Mouse (Mus musculus) heart, postnatal 0 days (tissue): ENCODE measurements around the gene Chrm1. TPM values are rescaled to one million over a fixed set of nuclear protein-coding genes. Genes with fewer than 3 reads are reported as not detected.

Source experiments
- ATAC-seq: fragments of 200-750 bp; cut with Nextera tagmentation; 2 replicates; pipeline ENCODE4 v1.8.0; 2017; ENCODE audit warnings: low read depth, moderate number of reproducible peaks, moderate library complexity; ENCODE audit not compliant: insufficient read depth
- DNase-seq: peaks from one replicate; pipeline ENCODE4 v3.0.0-alpha.2; 2016; ENCODE audit warnings: low spot score
- H3K27ac ChIP-seq: fragments of 300-500 bp; sonication (generic); 2 replicates; pipeline ENCODE4 v1.5.1; 2014; ENCODE audit warnings: low read depth, mild to moderate bottlenecking
- H3K27me3 ChIP-seq: fragments of 300-500 bp; sonication (generic); 2 replicates; pipeline ENCODE4 v1.6.1; 2014; ENCODE audit warnings: low read length, mixed read lengths; ENCODE audit not compliant: control insufficient read depth, insufficient read depth
- H3K36me3 ChIP-seq: fragments of 300-500 bp; sonication (generic); replicated peaks from 2 replicates; pipeline ENCODE4 v1.6.1; 2014; ENCODE audit warnings: low read length, mixed read lengths; ENCODE audit not compliant: control insufficient read depth, insufficient read depth
- H3K4me1 ChIP-seq: fragments of 300-500 bp; sonication (generic); 2 replicates; pipeline ENCODE4 v1.6.1; 2014; ENCODE audit warnings: antibody characterized with exemption; ENCODE audit not compliant: control insufficient read depth, insufficient read depth
- H3K4me2 ChIP-seq: fragments of 300-500 bp; sonication (generic); 2 replicates; pipeline ENCODE4 v1.6.1; 2014; ENCODE audit warnings: low read depth, mild to moderate bottlenecking, low read length, moderate library complexity
- H3K4me3 ChIP-seq: fragments of 300-500 bp; sonication (generic); 2 replicates; pipeline ENCODE4 v1.5.1; 2014; ENCODE audit warnings: low read depth, low read length
- H3K9ac ChIP-seq: fragments of 300-500 bp; sonication (generic); replicated peaks from 2 replicates; pipeline ENCODE4 v1.6.1; 2014; ENCODE audit warnings: low read depth, low read length, mixed read lengths
- H3K9me3 ChIP-seq: fragments of 300-500 bp; sonication (generic); replicated peaks from 2 replicates; pipeline ENCODE4 v1.6.1; 2016; ENCODE audit warnings: low read length; ENCODE audit not compliant: control insufficient read depth
- CTCF ChIP-seq: IDR thresholded peaks from 2 replicates; pipeline ENCODE4 v1.5.1; 2016; ENCODE audit warnings: antibody characterized with exemption, control low read depth, low read depth
- EP300 ChIP-seq: IDR thresholded peaks from 2 replicates; pipeline ENCODE4 v1.6.1; 2016; ENCODE audit warnings: antibody characterized with exemption, low read depth
- WGBS: fragments of 180-500 bp; shearing (Covaris S2); extraction: QIAGEN DNeasy Blood & Tissue Kit; methylation state at CpG from one replicate; pipeline ENCODE4 v1.1.7; 2014; 5-methylcytosine and 5-hydroxymethylcytosine counted together
- polyA plus RNA-seq: library from polyadenylated mRNA; unstranded; fragments of >200 nt; fragmentation: Nextera tagmentation; extraction: Ambion mirVana; gene quantifications from 2 replicates; pipeline ENCODE4 v1.2.1, GENCODE M21; 2015
- total RNA-seq: library from RNA; depleted of rRNA; stranded (reverse); fragments of >200 nt; gene quantifications from 2 replicates; pipeline ENCODE4 v1.2.3, GENCODE M21; 2014; ENCODE audit warnings: low replicate concordance

Chrm1 gene
- total and polyA plus RNA-seq, 2 experiments from 2014 or later, result not detected

DNA sequence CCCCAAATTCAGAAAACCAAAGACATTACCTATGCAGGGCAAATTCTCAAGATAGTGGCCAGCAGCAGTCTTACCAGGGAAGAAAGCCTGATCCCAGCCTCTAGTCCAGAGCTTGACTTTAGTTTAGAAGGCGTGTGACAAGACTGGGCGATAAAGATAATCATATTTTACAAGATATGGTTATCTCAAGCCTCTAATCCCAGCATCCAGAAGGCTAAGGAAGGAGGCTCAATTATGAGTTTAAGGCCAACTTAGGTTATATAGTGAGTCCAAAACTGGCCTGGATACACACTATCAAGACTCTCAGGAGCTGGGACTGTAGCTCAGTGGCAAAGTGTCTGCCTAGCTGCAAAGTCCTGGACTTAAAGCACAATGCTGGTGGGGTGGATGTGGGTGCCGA, 9.3 kb downstream of the Chrm1 start:
- TF ChIP-seq EP300 (no peak), CTCF (no peak)
- ATAC-seq (no peak), DNase-seq (no peak)
- Histone ChIP-seq H3K36me3 (no peaks in the 10 kb centered on the region), H3K4me1 (no peaks in the 10 kb centered on the region), H3K4me3 (no peak overlapping the region), H3K27me3 (no peaks in the 10 kb centered on the region), H3K9ac (no peak overlapping the region), H3K27ac (no peak overlapping the region), H3K4me2 (no peak overlapping the region), H3K9me3 (no peaks in the 10 kb centered on the region)
- 74% methylated on average over 3 of the region's 3 CpGs for WGBS

DNA sequence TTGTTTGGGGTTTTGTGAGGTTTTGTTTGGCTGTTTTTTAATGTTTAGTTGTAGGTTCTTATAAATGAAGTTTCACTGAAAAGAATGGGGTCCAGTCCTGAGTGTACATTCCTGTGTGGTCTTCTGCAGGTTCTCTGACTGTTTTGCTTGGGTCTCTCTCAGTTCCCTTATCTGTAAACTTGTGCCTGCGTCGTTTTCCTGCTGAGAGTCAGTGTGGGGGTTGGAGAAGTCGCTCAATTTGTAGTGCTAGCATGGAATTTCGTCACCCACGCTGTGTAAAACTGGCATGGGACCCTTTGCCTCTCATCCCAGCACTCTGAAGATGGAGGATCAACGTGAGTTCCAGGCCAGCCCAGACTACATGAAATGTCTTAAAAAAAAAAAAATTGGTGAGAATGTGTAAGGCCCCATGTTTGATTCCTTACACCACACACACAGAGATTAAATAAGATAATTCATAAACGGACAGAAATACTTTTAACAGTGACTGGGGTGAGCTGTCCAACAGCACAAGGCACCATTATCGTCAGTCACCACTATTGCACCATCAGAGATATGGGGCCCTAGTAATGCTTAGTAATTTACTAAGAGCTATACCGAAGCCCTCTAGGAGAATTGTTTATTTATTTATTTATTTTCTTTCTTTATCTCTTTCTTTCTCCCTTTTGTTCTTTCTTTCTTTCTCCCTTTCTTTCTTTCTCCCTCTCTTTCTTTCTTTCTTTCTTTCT, 9.9 kb downstream of the Chrm1 start:
- 27% methylated on average over 9 of the region's 9 CpGs for WGBS

GRCm38 (mm10) chr19:8679031-8679779, 15.6 kb downstream of the Chrm1 start:
- no peaks in the 10 kb centered on the region for H3K36me3 ChIP-seq
- 0 out of 2 replicates have a peak, but pooled peaks cover 4% of the 10 kb centered on the region for H3K27me3 ChIP-seq
- no peak overlapping the region for H3K27ac ChIP-seq
- H3K4me2 ChIP-seq, result peak overlapping the region; percentile 26
- peak; percentile 13 for DNase-seq
- TF ChIP-seq CTCF (no peak), EP300 (no peak)
- H3K4me1 ChIP-seq, result 0 out of 2 replicates have a peak, but pooled peaks cover 2% of the 10 kb centered on the region
- no peaks in the 10 kb centered on the region for H3K9me3 ChIP-seq
- 38% methylated on average over 18 of the region's 18 CpGs for WGBS
- H3K4me3 ChIP-seq, result no peak overlapping the region; the same call in 1 of the 2 replicates
- no peak for ATAC-seq
- H3K9ac ChIP-seq, result 0 out of 2 replicates have a peak overlapping the region, but pooled peaks have one; percentile 9

More for the DNA sequence above, 9.9 kb downstream of the Chrm1 start:
- no peaks in the 10 kb centered on the region for H3K36me3 ChIP-seq
- H3K27ac ChIP-seq, result no peak overlapping the region
- DNase-seq (no peak), ATAC-seq (no peak)
- H3K4me1 ChIP-seq, result no peaks in the 10 kb centered on the region
- no peaks in the 10 kb centered on the region for H3K9me3 ChIP-seq
- H3K4me3 ChIP-seq, result no peak overlapping the region
- 0 out of 2 replicates have a peak, but pooled peaks cover 3% of the 10 kb centered on the region for H3K27me3 ChIP-seq
- no peak for TF ChIP-seq CTCF
- TF ChIP-seq EP300, result no peak
- H3K9ac ChIP-seq, result no peak overlapping the region
- no peak overlapping the region for H3K4me2 ChIP-seq

GRCm38 (mm10) chr19:8681633-8682362, 18.2 kb downstream of the Chrm1 start:
- H3K9me3 ChIP-seq, result no peaks in the 10 kb centered on the region

GRCm38 (mm10) chr19:8682996-8683395, 19.4 kb downstream of the Chrm1 start:
- ATAC-seq, result peak; percentile 53

More at GRCm38 (mm10) chr19:8681633-8682362, 18.2 kb downstream of the Chrm1 start:
- 87% methylated on average over 4 of the region's 4 CpGs for WGBS
- DNase-seq, result no peak
- Histone ChIP-seq H3K36me3 (no peaks in the 10 kb centered on the region), H3K4me3 (no peak overlapping the region), H3K27me3 (0 out of 2 replicates have a peak, but pooled peaks cover 4% of the 10 kb centered on the region), H3K4me1 (0 out of 2 replicates have a peak, but pooled peaks cover 2% of the 10 kb centered on the region), H3K9ac (no peak overlapping the region), H3K4me2 (no peak overlapping the region), H3K27ac (no peak overlapping the region)
- ATAC-seq, result no peak
- TF ChIP-seq EP300, result no peak
- peak; percentile 12 for TF ChIP-seq CTCF

More at GRCm38 (mm10) chr19:8682996-8683395, 19.4 kb downstream of the Chrm1 start:
- no peak overlapping the region for H3K9ac ChIP-seq
- no peaks in the 10 kb centered on the region for H3K9me3 ChIP-seq
- no peak overlapping the region for H3K27ac ChIP-seq
- 0 out of 2 replicates have a peak, but pooled peaks cover 4% of the 10 kb centered on the region for H3K27me3 ChIP-seq
- TF ChIP-seq CTCF, result peak; percentile 91
- no peak for TF ChIP-seq EP300
- H3K4me1 ChIP-seq, result 0 out of 2 replicates have a peak, but pooled peaks cover 2% of the 10 kb centered on the region
- H3K4me3 ChIP-seq, result no peak overlapping the region
- DNase-seq, result peak; percentile 90
- H3K4me2 ChIP-seq, result no peak overlapping the region
- WGBS, result 0% methylated on average over 3 of the region's 3 CpGs
- no peaks in the 10 kb centered on the region for H3K36me3 ChIP-seq
